Mouse (Mus musculus) neural tube, embryonic 11.5 days (tissue): Measurements from ENCODE around the gene Fam71a. TPM values are rescaled to one million over a fixed set of nuclear protein-coding genes. Genes with fewer than 3 reads are reported as not detected.
"Not testable (repeated sequence)": the region's sequence is repeated elsewhere in the genome, so short reads cannot be mapped to it uniquely, and the experiment has no call there.

Source experiments
- ATAC-seq: fragments of 200-750 bp; cut with Nextera tagmentation; 2 replicates; pipeline ENCODE4 v1.8.0; 2017; ENCODE audit warnings: moderate number of reproducible peaks, mild to moderate bottlenecking, moderate TSS enrichment, moderate library complexity; ENCODE audit not compliant: insufficient read depth, low FRiP score, low TSS enrichment
- DNase-seq: peaks from one replicate; pipeline ENCODE4 v3.0.0-alpha.2; 2015; ENCODE audit warnings: low spot score
- H3K27ac ChIP-seq: fragments of 300-500 bp; sonication (generic); 2 replicates; pipeline ENCODE4 v1.5.1; 2014; ENCODE audit warnings: low read depth, mild to moderate bottlenecking, low read length
- H3K27me3 ChIP-seq: fragments of 300-500 bp; sonication (generic); 2 replicates; pipeline ENCODE4 v1.6.1; 2014; ENCODE audit warnings: mild to moderate bottlenecking, low read length, mixed read lengths; ENCODE audit not compliant: control insufficient read depth, insufficient read depth
- H3K36me3 ChIP-seq: fragments of 300-500 bp; sonication (generic); 2 replicates; pipeline ENCODE4 v1.6.1; 2014; ENCODE audit warnings: mild to moderate bottlenecking, low read length, moderate library complexity, mixed read lengths; ENCODE audit not compliant: control insufficient read depth, insufficient read depth
- H3K4me1 ChIP-seq: fragments of 300-500 bp; sonication (generic); 2 replicates; pipeline ENCODE4 v1.6.1; 2014; ENCODE audit warnings: low read length, mixed read lengths; ENCODE audit not compliant: control insufficient read depth, insufficient read depth
- H3K4me2 ChIP-seq: fragments of 300-500 bp; sonication (generic); 2 replicates; pipeline ENCODE4 v1.6.1; 2014; ENCODE audit warnings: low read depth, mild to moderate bottlenecking, moderate library complexity
- H3K4me3 ChIP-seq: fragments of 300-500 bp; sonication (generic); 2 replicates; pipeline ENCODE4 v1.5.1; 2014; ENCODE audit warnings: low read depth, low read length
- H3K9ac ChIP-seq: fragments of 300-500 bp; sonication (generic); 2 replicates; pipeline ENCODE4 v1.6.1; 2014; ENCODE audit warnings: mild to moderate bottlenecking, low read length
- H3K9me3 ChIP-seq: fragments of 300-500 bp; sonication (generic); 2 replicates; pipeline ENCODE4 v1.6.1; 2016; ENCODE audit warnings: low read length; ENCODE audit not compliant: control insufficient read depth
- WGBS: fragments of 180-500 bp; shearing (Covaris S2); extraction: QIAGEN DNeasy Blood & Tissue Kit; methylation state at CpG from one replicate; pipeline ENCODE4 v1.1.7; 2014; 5-methylcytosine and 5-hydroxymethylcytosine counted together
- polyA plus RNA-seq: library from polyadenylated mRNA; unstranded; fragments of >200 nt; fragmentation: Nextera tagmentation; extraction: Ambion mirVana; gene quantifications from 2 replicates; pipeline ENCODE4 v1.2.1, GENCODE M21; 2014

The Fam71a gene
- polyA plus RNA-seq, 1 experiment from 2014 or later = not detected

DNA sequence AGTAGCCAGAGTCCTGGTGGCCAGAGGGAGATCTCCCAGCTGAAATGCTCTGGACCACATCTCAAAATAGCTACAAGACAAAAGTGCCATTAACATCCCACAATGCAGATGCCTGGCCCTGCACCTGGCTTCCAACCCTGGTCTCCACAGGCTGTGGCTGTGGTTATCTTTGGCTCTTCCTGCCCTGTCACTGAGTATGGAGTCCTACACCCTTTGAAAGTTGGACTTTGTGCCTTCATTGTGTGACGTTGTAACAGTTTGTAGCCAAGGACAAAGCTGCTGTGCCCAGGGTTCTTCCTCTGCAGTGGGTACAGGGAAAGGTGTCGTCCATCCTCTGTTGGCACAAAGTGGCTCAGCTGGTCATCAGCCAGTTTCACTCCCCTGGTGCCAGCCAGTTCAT, 5.8 kb upstream of the Fam71a start:
- Histone ChIP-seq H3K4me1 (no peaks in the 10 kb centered on the region), H3K9ac (no peak overlapping the region), H3K27me3 (no peaks in the 10 kb centered on the region), H3K4me2 (no peak overlapping the region), H3K36me3 (no peaks in the 10 kb centered on the region), H3K9me3 (no peaks in the 10 kb centered on the region), H3K27ac (no peak overlapping the region), H3K4me3 (no peak overlapping the region)
- WGBS = 81% methylated on average over 2 of the region's 2 CpGs
- no peak for ATAC-seq
- DNase-seq = no peak

DNA sequence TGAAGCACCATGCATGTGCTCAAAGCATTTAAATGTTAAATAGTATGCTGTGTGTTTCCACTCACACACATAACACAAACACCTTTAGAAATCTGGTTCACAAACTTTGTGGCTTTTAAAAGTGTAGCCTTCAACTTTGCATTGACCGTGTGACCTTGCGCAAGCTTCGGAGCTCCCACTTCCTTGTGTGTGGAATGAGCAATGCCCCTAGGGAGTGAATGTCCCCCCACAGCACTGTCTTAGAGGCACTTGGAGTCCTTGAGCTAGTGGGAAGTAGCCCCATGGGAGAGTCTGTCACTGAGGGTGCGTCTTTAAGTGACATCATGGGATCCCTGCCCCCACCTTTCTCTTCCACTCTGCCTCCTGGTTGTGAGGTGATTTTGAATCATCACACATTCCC, 1.6 kb upstream of the Fam71a start:
- H3K9ac ChIP-seq = no peak overlapping the region
- H3K36me3 ChIP-seq = no peaks in the 10 kb centered on the region
- 84% methylated on average over 4 of the region's 4 CpGs for whole genome bisulfite sequencing
- no peaks in the 10 kb centered on the region for H3K4me1 ChIP-seq
- H3K4me3 ChIP-seq = no peak overlapping the region
- DNase-seq (no peak), ATAC-seq (no peak)
- no peaks in the 10 kb centered on the region for H3K9me3 ChIP-seq
- H3K27ac ChIP-seq = no peak overlapping the region
- no peak overlapping the region for H3K4me2 ChIP-seq
- H3K27me3 ChIP-seq = no peaks in the 10 kb centered on the region

DNA sequence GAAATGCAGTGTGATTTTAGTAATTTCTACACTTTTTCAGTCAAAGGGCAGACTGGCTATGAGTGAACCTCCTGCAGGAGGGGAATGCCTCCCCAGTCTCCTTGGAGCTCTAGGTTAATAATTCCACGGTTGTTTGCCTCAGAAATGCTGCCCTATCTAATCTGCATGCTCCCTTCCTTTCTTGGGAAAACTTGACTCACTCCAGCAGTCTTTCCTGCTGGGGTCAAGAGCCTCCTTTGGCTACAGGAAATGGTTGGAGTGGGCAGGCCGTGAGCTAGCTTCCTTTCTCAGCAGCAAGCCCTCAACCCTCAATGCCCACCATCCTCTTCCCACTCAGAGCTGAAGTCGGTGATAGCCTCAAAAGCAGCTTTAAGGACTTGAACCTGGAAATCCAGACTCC, 10.3 kb downstream of the Fam71a start:
- H3K4me1 ChIP-seq = no peaks in the 10 kb centered on the region
- H3K27ac ChIP-seq = no peak overlapping the region
- no peak overlapping the region for H3K4me2 ChIP-seq
- no peaks in the 10 kb centered on the region for H3K27me3 ChIP-seq
- WGBS = 52% methylated on average over 3 of the region's 3 CpGs
- no peak overlapping the region for H3K9ac ChIP-seq
- ATAC-seq = no peak
- peaks cover 2% of the 10 kb centered on the region; the same call in 1 of the 2 replicates for H3K9me3 ChIP-seq
- no peak overlapping the region for H3K4me3 ChIP-seq
- no peaks in the 10 kb centered on the region for H3K36me3 ChIP-seq
- no peak for DNase-seq

DNA sequence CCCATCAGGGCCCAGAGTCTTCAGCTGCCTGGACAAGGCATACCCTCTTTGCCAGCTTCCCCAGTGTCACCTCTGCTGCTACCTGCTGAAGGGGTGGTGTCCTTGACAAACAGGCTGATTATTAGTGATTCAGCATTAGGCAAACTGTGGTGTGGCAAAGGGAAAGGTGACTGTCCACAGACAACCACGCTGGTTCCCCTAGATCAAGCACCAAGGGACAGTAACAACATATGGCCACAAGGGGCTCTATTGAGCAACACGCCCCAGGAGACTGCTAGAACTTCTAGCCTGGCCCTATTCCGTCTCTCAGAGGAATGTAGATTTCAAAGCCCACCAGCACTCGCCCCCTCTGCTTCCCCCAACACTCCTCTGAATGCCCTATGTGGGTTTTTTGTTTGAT, 11.6 kb downstream of the Fam71a start:
- 21% methylated on average over 4 of the region's 4 CpGs for WGBS
- Histone ChIP-seq H3K9me3 (peaks cover 2% of the 10 kb centered on the region; the same call in 1 of the 2 replicates), H3K27ac (no peak overlapping the region), H3K4me3 (no peak overlapping the region), H3K4me1 (no peaks in the 10 kb centered on the region), H3K4me2 (no peak overlapping the region), H3K27me3 (no peaks in the 10 kb centered on the region), H3K9ac (no peak overlapping the region), H3K36me3 (no peaks in the 10 kb centered on the region)
- peak; percentile 64 for DNase-seq
- ATAC-seq = no peak

DNA sequence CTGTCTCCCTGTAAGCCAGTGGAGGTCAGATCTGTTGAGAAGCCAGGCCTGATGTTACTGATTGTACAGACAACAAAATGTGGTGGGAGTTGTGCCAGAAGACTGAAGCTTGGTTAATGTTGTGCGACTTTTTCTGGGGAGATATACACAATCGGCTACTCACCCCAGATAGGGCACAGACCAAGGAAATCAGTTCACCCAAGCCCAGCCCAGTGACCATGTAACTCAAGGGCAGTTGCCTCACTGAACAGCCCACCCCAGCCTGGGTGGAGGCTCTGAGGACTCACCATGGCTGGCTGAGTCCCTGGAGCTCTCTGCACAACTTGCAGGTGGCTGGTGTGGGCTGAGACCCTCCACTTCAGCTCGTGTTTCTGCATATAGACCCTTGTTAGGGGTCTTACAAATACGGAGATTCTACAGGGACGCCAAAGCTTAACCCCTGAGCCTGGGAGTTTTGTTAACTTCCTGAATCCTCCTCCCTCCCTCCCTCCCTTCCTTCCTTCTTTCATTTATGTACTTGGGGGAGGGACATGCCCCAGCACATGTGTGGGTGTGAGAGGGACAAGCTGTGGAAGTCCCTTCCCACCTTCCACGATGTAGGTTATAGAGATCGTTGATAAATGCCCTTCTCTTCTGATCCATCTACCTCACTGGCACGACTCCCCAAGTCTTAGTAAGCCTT, 13.6 kb downstream of the Fam71a start:
- no peaks in the 10 kb centered on the region for H3K27me3 ChIP-seq
- H3K36me3 ChIP-seq = no peaks in the 10 kb centered on the region
- no peak overlapping the region for H3K27ac ChIP-seq
- DNase-seq = no peak
- WGBS = 85% methylated on average over 8 of the region's 8 CpGs
- no peak overlapping the region for H3K4me2 ChIP-seq
- H3K9ac ChIP-seq = no peak overlapping the region
- no peaks in the 10 kb centered on the region for H3K9me3 ChIP-seq
- no peak overlapping the region for H3K4me3 ChIP-seq
- no peak for ATAC-seq
- H3K4me1 ChIP-seq = no peaks in the 10 kb centered on the region

DNA sequence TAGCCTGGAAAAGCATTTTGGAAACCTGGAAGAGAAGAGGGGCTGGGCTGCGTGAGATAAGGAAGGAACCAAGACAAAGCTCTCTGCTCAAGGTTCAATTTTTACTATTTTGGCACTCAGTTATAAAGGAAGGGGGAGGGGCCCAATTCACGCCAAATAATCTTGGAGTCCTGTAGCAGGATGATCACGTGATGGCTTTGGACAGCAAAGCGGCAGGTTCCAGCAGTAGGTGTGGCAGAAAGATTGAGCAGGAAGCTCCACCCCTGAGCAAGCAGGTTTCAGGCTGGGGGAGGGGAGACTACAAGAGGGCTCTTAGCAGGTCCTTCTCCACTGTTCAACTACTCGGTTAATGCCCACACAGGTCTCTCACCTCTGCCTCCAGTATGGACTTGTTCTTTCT, 15.1 kb downstream of the Fam71a start:
- H3K27ac ChIP-seq, H3K36me3 ChIP-seq, H3K4me2 ChIP-seq, ATAC-seq, H3K4me3 ChIP-seq, H3K9ac ChIP-seq, H3K27me3 ChIP-seq, H3K9me3 ChIP-seq, DNase-seq, H3K4me1 ChIP-seq: not testable (repeated sequence)
- 91% methylated on average over 5 of the region's 5 CpGs for WGBS

DNA sequence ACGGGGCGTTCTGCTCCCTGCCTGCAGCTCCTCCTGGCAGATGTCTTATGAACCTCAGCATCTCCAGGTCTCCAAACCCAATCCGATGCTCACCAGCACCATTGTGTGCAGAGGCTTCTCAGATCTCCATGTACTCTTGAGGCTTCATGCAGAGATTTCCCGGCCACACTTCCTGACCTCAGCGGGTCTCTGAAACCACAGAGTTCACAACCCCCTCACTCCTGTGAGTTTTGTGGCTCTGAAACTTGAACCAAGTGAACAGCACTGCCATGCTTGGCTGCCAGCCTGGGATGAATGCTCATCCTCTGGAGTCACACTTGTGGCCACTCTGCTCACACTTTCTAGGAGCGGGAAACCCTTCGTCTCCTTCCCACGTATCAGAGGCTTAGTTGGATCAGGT, 23.6 kb downstream of the Fam71a start:
- no peaks in the 10 kb centered on the region for H3K36me3 ChIP-seq
- H3K4me2 ChIP-seq = no peak overlapping the region
- no peaks in the 10 kb centered on the region for H3K27me3 ChIP-seq
- no peak overlapping the region for H3K4me3 ChIP-seq
- no peak for DNase-seq
- no peak for ATAC-seq
- no peak overlapping the region for H3K27ac ChIP-seq
- 86% methylated on average over 8 of the region's 8 CpGs for WGBS
- no peak overlapping the region for H3K9ac ChIP-seq
- no peaks in the 10 kb centered on the region for H3K4me1 ChIP-seq
- no peaks in the 10 kb centered on the region for H3K9me3 ChIP-seq

DNA sequence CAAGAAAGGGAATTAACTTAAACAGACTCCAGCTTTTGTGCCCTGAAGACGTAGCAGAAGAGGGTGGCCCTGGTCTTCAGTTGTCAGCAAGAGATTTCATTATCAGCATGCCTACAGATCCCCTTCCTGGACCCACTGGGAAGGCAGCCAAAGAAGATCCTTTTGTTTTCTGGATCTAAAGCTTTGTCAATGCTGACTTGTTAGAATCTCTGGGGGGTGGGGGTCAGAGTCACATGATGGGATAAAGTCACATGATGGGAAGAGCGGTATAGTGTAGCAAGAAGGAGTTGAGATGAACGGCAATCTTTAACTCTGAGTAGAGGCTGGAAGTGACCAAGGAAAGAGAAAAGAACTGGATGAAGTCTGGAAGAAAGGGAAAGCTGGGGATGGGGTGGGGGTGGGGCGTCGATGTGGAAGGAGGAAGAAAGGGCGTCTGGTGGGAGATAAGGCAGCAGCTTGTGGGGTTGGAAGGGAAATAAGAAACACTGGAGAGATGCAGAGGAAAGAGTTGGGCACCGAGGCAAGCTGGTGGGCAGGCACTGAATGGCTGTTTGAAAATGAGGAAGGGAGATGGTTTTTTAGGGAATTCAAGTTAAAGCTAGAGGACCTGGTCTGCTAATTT, 25.6 kb downstream of the Fam71a start:
- no peaks in the 10 kb centered on the region for H3K36me3 ChIP-seq
- 77% methylated on average over 7 of the region's 7 CpGs for WGBS
- ATAC-seq = no peak

DNA sequence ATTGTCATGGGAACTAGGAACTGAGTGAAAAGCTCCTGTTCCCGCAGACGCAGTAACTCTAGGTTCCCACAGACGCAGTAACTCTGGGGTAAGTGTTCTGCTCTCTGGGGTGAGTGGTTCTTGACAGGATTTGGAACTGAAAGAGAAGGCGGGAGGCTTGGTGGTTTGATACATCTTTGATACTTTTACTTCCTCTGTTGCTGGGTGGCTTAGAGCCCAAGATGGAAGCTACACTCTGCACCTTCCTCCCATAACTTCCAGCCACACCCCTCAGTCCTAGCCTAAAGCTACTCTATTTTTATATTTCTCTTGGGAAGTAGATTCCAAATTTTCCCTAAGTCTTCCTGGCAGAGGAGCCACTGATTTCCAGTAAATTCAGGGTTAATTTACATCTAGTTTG, 26.2 kb downstream of the Fam71a start:
- no peaks in the 10 kb centered on the region for H3K27me3 ChIP-seq
- H3K36me3 ChIP-seq = no peaks in the 10 kb centered on the region
- WGBS = 91% methylated on average over 4 of the region's 4 CpGs
- no peaks in the 10 kb centered on the region for H3K9me3 ChIP-seq
- no peak for DNase-seq
- H3K27ac ChIP-seq = no peak overlapping the region
- no peaks in the 10 kb centered on the region for H3K4me1 ChIP-seq
- H3K9ac ChIP-seq = no peak overlapping the region
- no peak overlapping the region for H3K4me3 ChIP-seq
- ATAC-seq = no peak
- H3K4me2 ChIP-seq = no peak overlapping the region

More for the DNA sequence above, 25.6 kb downstream of the Fam71a start:
- H3K9me3 ChIP-seq = no peaks in the 10 kb centered on the region
- no peak overlapping the region for H3K9ac ChIP-seq
- no peak overlapping the region for H3K4me3 ChIP-seq
- no peak for DNase-seq
- H3K27ac ChIP-seq = no peak overlapping the region
- H3K4me2 ChIP-seq = no peak overlapping the region
- no peaks in the 10 kb centered on the region for H3K4me1 ChIP-seq
- no peaks in the 10 kb centered on the region for H3K27me3 ChIP-seq
